Mouse (Mus musculus) heart, postnatal 0 days (tissue): ENCODE data around the gene Pate3. TPM values are rescaled to one million over a fixed set of nuclear protein-coding genes. Genes with fewer than 3 reads are reported as not detected.
A peak's percentile ranks its signal among the peaks of the same experiment; 100 is the strongest.

ENCODE experiments used
- ATAC-seq: fragments of 200-750 bp; cut with Nextera tagmentation; 2 replicates; pipeline ENCODE4 v1.8.0; 2017; ENCODE audit warnings: low read depth, moderate number of reproducible peaks, moderate library complexity; ENCODE audit not compliant: insufficient read depth
- DNase-seq: peaks from one replicate; pipeline ENCODE4 v3.0.0-alpha.2; 2016; ENCODE audit warnings: low spot score
- H3K27ac ChIP-seq: fragments of 300-500 bp; sonication (generic); 2 replicates; pipeline ENCODE4 v1.5.1; 2014; ENCODE audit warnings: low read depth, mild to moderate bottlenecking
- H3K27me3 ChIP-seq: fragments of 300-500 bp; sonication (generic); 2 replicates; pipeline ENCODE4 v1.6.1; 2014; ENCODE audit warnings: low read length, mixed read lengths; ENCODE audit not compliant: control insufficient read depth, insufficient read depth
- H3K36me3 ChIP-seq: fragments of 300-500 bp; sonication (generic); replicated peaks from 2 replicates; pipeline ENCODE4 v1.6.1; 2014; ENCODE audit warnings: low read length, mixed read lengths; ENCODE audit not compliant: control insufficient read depth, insufficient read depth
- H3K4me1 ChIP-seq: fragments of 300-500 bp; sonication (generic); 2 replicates; pipeline ENCODE4 v1.6.1; 2014; ENCODE audit warnings: antibody characterized with exemption; ENCODE audit not compliant: control insufficient read depth, insufficient read depth
- H3K4me2 ChIP-seq: fragments of 300-500 bp; sonication (generic); 2 replicates; pipeline ENCODE4 v1.6.1; 2014; ENCODE audit warnings: low read depth, mild to moderate bottlenecking, low read length, moderate library complexity
- H3K4me3 ChIP-seq: fragments of 300-500 bp; sonication (generic); 2 replicates; pipeline ENCODE4 v1.5.1; 2014; ENCODE audit warnings: low read depth, low read length
- H3K9ac ChIP-seq: fragments of 300-500 bp; sonication (generic); replicated peaks from 2 replicates; pipeline ENCODE4 v1.6.1; 2014; ENCODE audit warnings: low read depth, low read length, mixed read lengths
- H3K9me3 ChIP-seq: fragments of 300-500 bp; sonication (generic); replicated peaks from 2 replicates; pipeline ENCODE4 v1.6.1; 2016; ENCODE audit warnings: low read length; ENCODE audit not compliant: control insufficient read depth
- CTCF ChIP-seq: IDR thresholded peaks from 2 replicates; pipeline ENCODE4 v1.5.1; 2016; ENCODE audit warnings: antibody characterized with exemption, control low read depth, low read depth
- EP300 ChIP-seq: IDR thresholded peaks from 2 replicates; pipeline ENCODE4 v1.6.1; 2016; ENCODE audit warnings: antibody characterized with exemption, low read depth
- WGBS: fragments of 180-500 bp; shearing (Covaris S2); extraction: QIAGEN DNeasy Blood & Tissue Kit; methylation state at CpG from one replicate; pipeline ENCODE4 v1.1.7; 2014; 5-methylcytosine and 5-hydroxymethylcytosine counted together
- polyA plus RNA-seq: library from polyadenylated mRNA; unstranded; fragments of >200 nt; fragmentation: Nextera tagmentation; extraction: Ambion mirVana; gene quantifications from 2 replicates; pipeline ENCODE4 v1.2.1, GENCODE M21; 2015
- total RNA-seq: library from RNA; depleted of rRNA; stranded (reverse); fragments of >200 nt; gene quantifications from 2 replicates; pipeline ENCODE4 v1.2.3, GENCODE M21; 2014; ENCODE audit warnings: low replicate concordance; rRNA removed

The Pate3 gene
- total and polyA plus RNA-seq, 2 experiments from 2014 or later: not detected

- Histone ChIP-seq H3K27ac (no peak overlapping the region), H3K4me3 (no peak overlapping the region), H3K9me3 (no peaks in the 10 kb centered on the region), H3K9ac (no peak overlapping the region), H3K4me2 (no peak overlapping the region), H3K4me1 (no peaks in the 10 kb centered on the region), H3K27me3 (no peaks in the 10 kb centered on the region), H3K36me3 (no peaks in the 10 kb centered on the region)
- 21% methylated on average over 2 of the region's 2 CpGs for WGBS
- ATAC-seq (no peak), DNase-seq (no peak)
- no peak for TF ChIP-seq EP300
- peak; percentile 49 for TF ChIP-seq CTCF
Observed at GRCm38 (mm10) chr9:35614005-35614404, 34.0 kb downstream of the Pate3 start.

- WGBS: 70% methylated on average over 1 of the region's 1 CpGs
- ATAC-seq: no peak
Observed at GRCm38 (mm10) chr9:35611841-35612240, 36.2 kb downstream of the Pate3 start, which contains the start of gene Pate4. Pate4 (minus strand) TSS chr9:35611941.

GRCm38 (mm10) chr9:35607647-35608405 lies 40.2 kb downstream of the Pate3 start:
- no peak overlapping the region for H3K4me2 ChIP-seq
- no peaks in the 10 kb centered on the region for H3K36me3 ChIP-seq
- no peak overlapping the region for H3K4me3 ChIP-seq
- 53% methylated on average over 8 of the region's 8 CpGs for WGBS
- no peak overlapping the region for H3K27ac ChIP-seq
- no peak overlapping the region for H3K9ac ChIP-seq
- DNase-seq (no peak), ATAC-seq (no peak)
- no peaks in the 10 kb centered on the region for H3K27me3 ChIP-seq
- TF ChIP-seq CTCF (no peak), EP300 (no peak)
- no peaks in the 10 kb centered on the region for H3K4me1 ChIP-seq
- H3K9me3 ChIP-seq: no peaks in the 10 kb centered on the region

More at GRCm38 (mm10) chr9:35611841-35612240, 36.2 kb downstream of the Pate3 start, which contains the start of gene Pate4:
- Histone ChIP-seq H3K4me3 (no peak within 1 kb of the TSS), H3K9me3 (no peaks in the 10 kb centered on the region), H3K27ac (no peak within 1 kb of the TSS), H3K36me3 (no peaks in the 10 kb centered on the region), H3K4me2 (no peak within 1 kb of the TSS), H3K9ac (no peak within 1 kb of the TSS), H3K27me3 (no peaks in the 10 kb centered on the region), H3K4me1 (no peaks in the 10 kb centered on the region)
- TF ChIP-seq CTCF (no peak), EP300 (no peak)
- no peak for DNase-seq

Other genes with a start within 250 kb of the Pate3 start
- 36.4 and 41.7 TPM in 2 replicates for gene Cdon, start 227.1 kb downstream of the Pate3 start, total RNA-seq
- 2.2 and 2.3 TPM in 2 replicates for gene Cdon, start 227.1 kb downstream of the Pate3 start, polyA plus RNA-seq
- not detected in 2 replicates for gene Gm1113, start 129.9 kb downstream of the Pate3 start, total RNA-seq
- not detected in 2 replicates for gene Gm1113, start 129.9 kb downstream of the Pate3 start, polyA plus RNA-seq
- gene Ddx25, start 89.7 kb downstream of the Pate3 start, total RNA-seq: 0.27 TPM in 1 of 2 replicates, not detected in the other
- gene Ddx25, start 89.7 kb downstream of the Pate3 start, polyA plus RNA-seq: 0.14 and 0.18 TPM in 2 replicates
- 7.9 and 8.6 TPM in 2 replicates for gene Pus3, start 89.6 kb downstream of the Pate3 start, total RNA-seq
- gene Pus3, start 89.6 kb downstream of the Pate3 start, polyA plus RNA-seq: 8.4 and 9.2 TPM in 2 replicates
- not detected in 2 replicates for gene Pate2, start 77.9 kb downstream of the Pate3 start, total RNA-seq
- gene Pate2, start 77.9 kb downstream of the Pate3 start, polyA plus RNA-seq: 0.10 and 0.30 TPM in 2 replicates
- gene Hyls1, start 77.8 kb downstream of the Pate3 start, total RNA-seq: 2.9 and 8.8 TPM in 2 replicates
- 7.2 and 8.8 TPM in 2 replicates for gene Hyls1, start 77.8 kb downstream of the Pate3 start, polyA plus RNA-seq
- gene Pate4, start 36.3 kb downstream of the Pate3 start, total RNA-seq: not detected in 2 replicates
- gene Pate4, start 36.3 kb downstream of the Pate3 start, polyA plus RNA-seq: not detected in 2 replicates
- gene Pate1, start 39.2 kb upstream of the Pate3 start, total RNA-seq: not detected in 2 replicates
- gene Pate1, start 39.2 kb upstream of the Pate3 start, polyA plus RNA-seq: not detected in 2 replicates
- not detected in 2 replicates for gene Gm17677, start 92.8 kb upstream of the Pate3 start, total RNA-seq
- gene Gm17677, start 92.8 kb upstream of the Pate3 start, polyA plus RNA-seq: not detected in 2 replicates
- gene Gm17727, start 129.9 kb upstream of the Pate3 start, total RNA-seq: not detected in 2 replicates
- gene Gm17727, start 129.9 kb upstream of the Pate3 start, polyA plus RNA-seq: not detected in 2 replicates
- gene Gm27235, start 141.9 kb upstream of the Pate3 start, total RNA-seq: not detected in 2 replicates
- gene Gm27235, start 141.9 kb upstream of the Pate3 start, polyA plus RNA-seq: not detected in 2 replicates
- gene D730048I06Rik, start 141.9 kb upstream of the Pate3 start, total RNA-seq: not detected in 2 replicates
- gene D730048I06Rik, start 141.9 kb upstream of the Pate3 start, polyA plus RNA-seq: not detected in 2 replicates
- not detected in 2 replicates for gene 9230110F15Rik, start 195.9 kb upstream of the Pate3 start, total RNA-seq
- not detected in 2 replicates for gene 9230110F15Rik, start 195.9 kb upstream of the Pate3 start, polyA plus RNA-seq